Mouse (Mus musculus) adrenal gland, postnatal 4 days (tissue): ENCODE data around the gene Arhgap24. TPM values are rescaled to one million over a fixed set of nuclear protein-coding genes. Genes with fewer than 3 reads are reported as not detected.

ENCODE experiments used
- DNase-seq, 2 experiments: peaks; one replicate each; pipeline ENCODE4 v3.0.0; 2021 to 2022; ENCODE audit warnings: low spot score in 2 of 2, mixed read lengths in 2 of 2
- total RNA-seq, 2 experiments: library from RNA; stranded (reverse); gene quantifications; 2 replicates each; pipeline ENCODE4 v1.2.3; 2021

The Arhgap24 gene
- total RNA-seq, 2 experiments from 2014 or later, result 19.0 to 38.6 TPM

DNA sequence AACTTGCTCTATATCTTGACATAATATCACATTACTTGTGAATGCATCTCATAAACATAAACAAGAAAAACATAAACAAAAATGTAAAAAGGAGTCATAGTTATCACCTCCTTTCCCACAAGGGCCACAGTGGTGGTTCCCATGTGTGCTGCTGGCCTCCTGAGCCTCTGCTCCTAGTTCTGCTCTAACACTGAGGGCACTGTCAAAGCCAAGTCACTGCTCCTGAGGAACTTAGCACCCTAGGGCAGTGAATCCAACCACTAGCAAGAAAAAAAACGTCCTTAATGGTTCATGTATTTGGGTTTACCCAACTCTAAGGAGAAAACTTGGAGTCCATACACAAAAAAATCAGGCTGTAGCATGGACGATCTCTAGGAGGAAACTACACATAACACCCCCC is 304.9 kb downstream of the Arhgap24 start:
- no peak for DNase-seq

DNA sequence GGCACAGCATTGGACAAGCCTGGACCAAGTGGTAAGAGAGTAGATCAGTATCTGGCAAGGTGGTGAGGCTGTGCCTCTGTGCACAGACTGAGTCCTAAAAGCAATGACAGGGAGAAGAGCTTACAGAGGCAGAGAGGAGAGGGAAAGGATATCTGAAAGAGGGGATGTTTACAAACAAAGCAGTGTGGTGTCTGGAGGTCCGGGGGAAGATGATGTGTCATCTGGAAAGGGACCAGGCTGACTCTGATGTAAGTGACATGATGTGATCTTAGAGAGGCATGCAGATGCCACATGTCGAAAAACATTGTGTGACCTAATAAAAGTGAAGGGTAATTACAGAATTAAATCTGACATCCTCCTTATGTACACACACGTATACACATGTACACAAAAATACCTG is 307.2 kb downstream of the Arhgap24 start:
- DNase-seq, result no peak

DNA sequence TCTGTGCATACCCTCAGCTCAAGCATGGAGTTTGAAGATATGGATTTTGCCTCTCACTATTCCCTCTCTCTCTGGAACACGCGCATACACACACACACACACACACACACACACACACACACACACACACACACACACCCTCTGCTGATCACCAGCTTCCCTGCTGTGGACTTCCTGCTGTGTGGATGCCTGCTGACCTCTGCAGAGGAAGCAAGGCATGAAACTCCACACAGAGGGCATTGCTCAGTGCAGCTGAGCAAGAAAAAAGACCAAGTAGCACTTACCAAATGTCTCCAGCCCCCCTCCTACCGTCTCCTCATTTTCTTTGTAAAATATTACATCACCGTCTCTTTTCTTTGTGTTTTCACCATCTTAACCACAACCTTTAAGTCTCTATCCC is 310.1 kb downstream of the Arhgap24 start:
- DNase-seq, result no peak

DNA sequence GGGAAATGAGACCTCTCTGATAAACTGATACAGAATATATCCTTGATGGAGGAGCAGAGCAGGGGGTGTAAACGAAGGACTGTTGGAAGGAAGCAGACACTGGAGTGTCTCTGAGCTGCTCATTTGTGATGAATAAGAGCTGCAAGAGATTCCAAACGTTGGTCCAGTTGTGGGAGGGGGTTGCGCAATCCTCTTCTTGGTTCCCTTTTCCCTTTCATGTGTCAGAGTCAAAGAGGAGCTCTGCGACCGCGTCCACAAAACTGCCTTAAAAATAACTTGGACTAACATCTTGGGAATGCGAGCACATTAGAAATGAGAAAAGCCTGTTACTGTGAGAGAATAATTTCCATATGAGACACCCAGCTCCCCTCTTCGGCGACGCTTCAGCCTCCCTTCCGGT is 312.3 kb downstream of the Arhgap24 start:
- no peak for DNase-seq

DNA sequence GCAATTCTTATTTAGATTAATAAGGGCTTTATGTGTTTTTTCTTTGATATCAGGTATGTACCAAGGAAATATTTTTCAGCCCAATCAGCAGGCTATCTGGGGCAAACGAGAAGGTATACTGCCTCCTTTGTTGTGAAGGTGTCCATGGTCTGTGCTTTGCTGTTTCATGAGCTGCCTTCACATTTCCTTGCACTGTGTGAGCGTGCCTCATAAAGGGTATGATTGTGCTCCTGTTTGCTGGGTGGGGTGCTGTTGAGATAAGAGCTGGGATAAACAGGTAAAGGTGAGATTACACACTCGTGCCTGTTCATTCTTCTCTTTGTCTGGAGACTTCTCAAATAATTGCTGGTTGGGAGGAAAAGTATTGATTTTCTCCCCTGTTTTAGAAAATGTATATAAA is 320.3 kb downstream of the Arhgap24 start:
- DNase-seq, result no peak

DNA sequence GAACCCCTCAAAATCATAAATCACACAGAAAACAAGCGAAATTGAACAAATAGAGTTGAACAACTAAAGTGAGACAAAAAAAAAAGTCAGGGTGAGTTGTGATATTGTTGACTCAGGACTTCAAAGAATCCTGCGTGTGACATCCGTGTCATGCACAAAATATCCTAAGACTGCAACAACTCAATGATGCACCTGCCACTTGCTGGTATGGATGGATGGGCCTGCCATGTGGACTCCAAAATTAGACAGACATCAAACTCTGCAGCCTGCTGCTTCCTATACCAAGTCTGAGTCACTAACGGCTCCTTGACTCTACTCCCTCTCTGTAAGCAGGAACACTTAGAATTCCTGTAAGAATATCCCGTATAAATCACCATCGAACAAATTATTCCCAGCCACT is 321.6 kb downstream of the Arhgap24 start:
- DNase-seq, result no peak

DNA sequence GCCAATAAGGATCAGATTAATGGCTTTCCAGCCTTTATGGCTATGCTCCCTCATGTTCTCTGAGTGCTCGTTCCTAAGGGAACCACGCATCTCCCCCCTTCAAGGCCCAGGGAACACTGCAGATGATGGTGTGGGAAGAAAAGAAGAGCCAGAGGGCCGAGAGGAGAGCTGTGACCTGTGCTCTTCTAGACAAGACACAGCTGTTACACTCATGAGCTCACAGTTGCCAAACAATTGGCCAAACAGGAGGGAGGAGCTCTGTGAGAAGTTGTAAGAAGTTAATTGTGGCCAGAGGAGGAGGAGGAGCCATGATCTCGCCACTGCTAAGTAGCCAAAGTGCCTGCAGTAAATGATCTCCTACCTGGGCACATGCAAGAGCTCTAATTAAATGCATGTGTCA is 322.5 kb downstream of the Arhgap24 start:
- no peak for DNase-seq

DNA sequence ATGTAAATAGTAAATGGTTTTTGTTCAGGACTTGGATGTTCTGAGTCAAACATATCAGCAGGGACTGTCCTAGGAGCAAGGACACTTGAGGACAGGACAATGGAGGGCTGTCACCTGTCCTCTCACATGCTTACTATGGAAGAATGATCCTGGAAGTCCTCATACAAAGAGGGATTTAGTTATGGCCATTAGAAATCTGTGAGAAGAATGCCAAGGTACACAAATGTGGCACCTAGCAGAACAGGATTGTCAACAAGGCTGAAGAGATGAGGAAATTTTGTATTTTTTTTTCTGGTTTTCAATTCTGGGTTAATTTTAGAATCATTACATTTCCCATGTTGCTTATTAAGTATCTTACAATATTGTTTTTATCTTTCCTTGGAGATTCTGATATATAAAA is 326.3 kb downstream of the Arhgap24 start:
- DNase-seq, result no peak

DNA sequence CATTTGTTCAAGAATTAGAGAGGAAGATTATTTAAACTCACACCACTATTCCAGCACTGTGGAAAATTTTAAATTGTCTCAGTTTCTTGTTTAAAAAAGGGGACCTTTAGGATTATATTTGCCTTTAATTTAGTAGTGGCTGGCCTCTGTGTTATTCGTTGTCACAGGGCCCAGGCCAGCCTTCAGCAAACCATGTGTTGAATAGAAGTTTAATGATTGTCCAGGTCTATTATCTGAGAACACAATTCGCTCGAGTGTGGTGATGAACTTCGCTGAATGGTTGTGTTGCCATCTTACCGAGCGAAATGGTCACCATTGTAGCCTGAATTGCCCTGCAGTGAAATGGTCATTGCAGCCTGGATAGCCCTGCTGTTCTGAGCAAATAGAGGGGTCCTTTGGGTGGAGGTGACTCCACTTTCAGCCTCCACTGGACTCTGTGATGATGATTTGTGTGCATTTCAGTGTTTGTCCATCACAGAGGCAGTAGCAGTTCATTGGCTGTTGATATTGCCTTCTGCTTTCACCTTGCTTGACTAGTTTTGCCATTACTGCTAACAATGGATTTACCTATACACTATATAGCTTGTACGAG is 329.3 kb downstream of the Arhgap24 start:
- DNase-seq, result no peak

DNA sequence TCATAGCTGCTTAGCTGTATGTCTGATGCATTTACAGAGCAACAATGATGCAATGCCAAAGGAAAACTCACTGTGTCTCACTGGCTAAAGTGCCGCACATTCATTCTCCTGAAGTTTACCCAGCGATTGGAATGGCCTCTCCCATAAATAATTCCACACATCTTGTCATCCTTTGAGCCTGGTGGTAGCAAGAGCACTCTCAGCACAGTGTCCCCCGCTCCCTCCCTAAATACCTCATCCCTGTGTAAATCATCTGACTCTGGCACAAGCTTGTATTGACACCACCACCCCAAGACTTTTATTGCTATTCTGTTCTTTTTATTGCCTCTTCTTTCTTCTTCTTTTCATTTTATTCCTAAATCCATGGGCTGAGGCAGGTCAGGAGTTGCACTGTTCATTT is 332.1 kb downstream of the Arhgap24 start:
- DNase-seq, result no peak

DNA sequence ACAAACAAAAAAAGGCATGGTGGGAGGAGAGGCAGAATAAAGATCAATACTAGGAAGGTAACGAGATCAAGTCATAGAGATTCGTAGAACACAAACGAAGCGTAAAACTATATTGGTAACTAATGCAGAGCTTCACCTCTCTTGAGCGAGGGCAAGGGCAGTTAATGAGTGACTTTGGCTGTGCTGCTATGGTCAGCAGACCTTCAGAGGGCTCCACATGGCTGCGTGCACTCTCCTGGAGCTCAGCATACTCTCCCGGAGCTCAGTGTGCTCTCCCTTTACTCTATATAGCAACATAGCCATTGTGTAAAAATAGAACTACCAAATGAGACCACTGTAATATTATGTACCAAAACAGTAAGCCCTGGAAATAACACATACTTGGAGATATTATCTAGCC is 336.4 kb downstream of the Arhgap24 start:
- no peak for DNase-seq

DNA sequence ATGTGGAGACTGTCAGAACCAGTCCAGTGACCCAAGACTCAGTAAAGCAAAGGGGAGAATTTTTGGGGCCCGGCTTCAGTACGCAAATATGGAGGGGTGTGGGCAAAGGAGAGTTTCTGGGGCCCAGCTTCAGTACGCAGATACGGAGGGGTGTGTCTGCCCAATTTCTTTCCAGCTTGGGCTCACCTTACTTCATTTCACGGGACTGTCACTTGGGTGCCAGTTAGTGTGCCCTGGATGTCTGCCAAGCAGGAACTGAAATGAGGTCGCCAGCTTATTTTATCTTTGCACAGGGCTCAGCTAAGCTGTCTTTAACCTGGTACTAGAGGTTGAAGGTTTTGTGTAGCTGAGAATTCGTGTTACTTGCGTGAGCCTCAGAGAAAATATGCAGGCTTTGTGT is 344.3 kb downstream of the Arhgap24 start:
- no peak for DNase-seq

DNA sequence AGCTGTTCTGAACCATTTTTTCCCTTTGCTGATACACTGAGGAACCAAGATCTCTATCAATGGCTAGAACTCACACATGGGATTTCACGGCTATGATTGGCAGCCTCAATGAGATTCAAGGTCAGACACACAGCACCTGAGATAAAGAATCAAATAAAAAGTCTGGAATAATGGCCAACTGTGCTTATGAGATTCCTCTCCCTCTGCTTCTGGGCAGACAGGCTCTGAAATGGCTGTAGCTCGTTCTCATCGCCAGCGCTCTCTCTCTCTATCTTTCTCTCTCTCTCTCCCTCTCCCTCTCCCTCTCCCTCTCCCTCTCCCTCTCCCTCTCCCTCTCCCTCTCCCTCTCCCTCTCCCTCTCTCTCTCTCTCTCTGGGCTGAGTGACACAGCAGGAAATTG is 357.9 kb downstream of the Arhgap24 start:
- DNase-seq, result no peak

DNA sequence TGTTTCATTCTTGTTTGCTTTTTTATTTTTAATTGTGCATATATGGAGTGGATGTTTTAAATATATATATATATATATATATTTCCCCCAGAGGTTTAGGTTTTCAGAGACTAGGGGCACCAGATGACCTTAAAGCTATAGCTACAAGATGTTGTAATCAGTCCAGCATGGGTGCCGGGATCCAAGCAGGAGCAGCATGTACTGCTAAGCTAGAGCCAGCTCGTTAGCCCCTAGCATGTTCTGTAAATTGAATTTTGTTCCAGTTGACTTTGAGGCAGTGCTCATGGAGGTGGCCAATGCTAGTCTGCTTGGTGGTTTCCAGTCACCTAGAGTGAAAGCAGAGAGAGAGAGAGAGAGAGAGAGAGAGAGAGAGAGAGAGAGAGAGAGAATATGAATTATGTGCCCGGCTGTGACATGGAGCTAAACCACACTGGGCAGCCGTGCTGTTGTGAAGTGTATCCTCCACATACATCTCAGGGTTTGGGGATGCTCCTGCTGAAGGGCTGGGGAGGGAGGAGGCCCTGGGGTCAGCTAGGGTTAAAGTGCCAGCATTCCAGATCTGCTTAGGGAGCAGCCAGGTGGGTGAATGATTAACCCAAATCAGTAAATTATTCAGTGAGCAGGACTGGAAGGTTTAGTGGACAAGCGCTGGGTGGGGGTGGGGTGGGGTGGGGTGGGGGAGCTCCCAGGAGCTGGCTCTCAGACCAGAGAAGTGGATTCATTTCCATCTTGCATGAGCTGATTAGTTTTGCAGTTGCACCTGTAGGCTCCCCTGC is 362.9 kb downstream of the Arhgap24 start:
- DNase-seq, result no peak

DNA sequence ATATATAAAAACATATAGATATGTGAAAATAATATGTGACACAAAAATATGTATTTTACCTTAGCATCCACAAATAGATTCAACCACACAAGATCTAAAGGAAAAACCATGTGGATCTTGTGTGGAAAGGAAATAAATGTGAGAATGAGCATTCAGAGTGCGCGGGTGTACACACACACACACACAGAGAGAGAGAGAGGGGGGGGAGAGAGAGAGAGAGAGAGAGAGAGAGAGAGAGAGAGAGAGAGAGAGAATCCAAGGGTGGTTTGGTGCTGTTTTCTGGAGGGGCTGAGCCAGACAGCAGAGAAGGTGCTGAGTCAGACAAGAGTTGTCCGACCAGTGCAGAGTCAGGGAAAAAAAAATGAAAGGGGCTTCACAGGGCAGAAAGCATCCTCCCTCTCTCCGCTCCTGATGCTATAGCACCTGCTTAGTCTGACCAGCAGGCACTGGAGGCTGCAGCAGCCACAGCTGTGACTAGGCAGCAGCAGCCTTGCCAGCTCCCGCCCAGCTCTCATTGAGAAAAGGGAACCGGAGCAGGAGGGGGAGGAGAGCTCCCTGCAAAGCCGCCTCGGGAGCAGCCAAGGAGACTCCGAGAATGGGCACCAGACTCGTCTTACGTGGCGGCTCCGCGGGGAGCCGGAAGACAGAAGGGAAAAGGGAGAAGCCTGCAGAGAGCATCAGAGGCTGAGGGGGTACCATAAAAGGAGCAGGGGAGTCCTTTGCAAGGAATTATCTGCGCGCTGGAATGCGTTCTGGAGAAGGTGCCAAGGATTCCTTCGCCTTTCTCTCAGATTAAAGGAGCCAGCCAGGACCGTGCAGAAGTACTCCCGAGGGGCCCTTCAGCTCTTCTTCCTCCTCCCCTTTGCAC is 363.8 kb downstream of the Arhgap24 start:
- DNase-seq, result peak; percentile 15 to 55

DNA sequence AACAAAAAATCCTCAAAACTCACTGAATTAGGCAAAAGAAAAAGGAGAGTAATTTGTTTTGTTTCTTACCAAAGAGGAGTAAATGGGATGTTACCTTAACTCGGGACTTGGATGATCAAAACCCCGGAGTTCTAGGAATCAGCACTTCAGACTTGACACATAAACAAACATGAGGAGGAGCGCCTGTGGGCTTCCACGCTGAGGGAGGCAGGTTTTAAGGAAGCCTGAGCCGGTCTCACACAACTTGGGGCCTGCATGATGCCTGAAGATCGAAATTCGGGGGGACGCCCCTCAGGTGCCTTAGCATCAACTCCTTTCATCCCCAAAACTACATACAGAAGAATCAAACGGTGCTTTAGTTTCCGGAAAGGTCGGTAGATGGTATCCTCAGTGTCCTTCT is 364.6 kb downstream of the Arhgap24 start:
- no peak for DNase-seq

DNA sequence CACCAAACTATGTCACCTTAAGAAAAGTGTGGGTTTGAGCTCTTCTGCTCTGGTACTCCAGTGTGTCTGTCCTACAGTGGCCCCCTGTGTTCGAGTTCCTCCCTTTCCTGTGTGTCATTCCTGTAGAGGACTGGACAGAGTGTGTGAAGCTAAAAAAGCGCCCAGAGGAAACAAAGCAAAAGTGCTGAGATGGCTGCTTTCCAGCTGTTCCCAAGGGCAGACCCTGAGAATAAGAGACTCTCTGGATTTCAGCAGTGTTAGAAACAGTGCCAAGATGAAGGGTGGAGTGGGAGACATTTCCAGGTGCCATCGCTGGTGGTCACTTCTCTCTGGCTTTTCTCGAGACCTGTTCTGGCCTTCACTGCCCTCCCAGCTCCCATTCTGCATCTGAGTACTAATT is 366.7 kb downstream of the Arhgap24 start:
- no peak for DNase-seq

DNA sequence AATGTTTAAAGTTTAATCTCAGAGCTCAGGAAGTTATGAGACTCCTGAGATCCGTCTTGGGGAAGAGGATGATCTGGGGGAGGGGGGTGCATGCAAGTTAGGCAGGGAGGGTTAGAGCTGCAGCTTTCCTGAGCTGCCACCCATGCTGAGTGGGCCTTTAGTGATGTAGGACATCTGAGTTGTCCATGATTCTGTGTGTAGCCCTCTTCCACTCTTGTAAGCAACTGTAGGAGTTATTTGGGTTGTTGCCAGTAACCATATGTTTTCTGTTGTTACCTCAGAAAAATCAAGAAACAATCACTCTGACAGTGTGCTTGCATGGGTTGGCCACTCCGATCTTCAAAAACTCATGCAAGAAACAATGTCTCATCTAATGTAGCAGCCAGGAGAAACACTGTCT is 370.6 kb downstream of the Arhgap24 start:
- no peak for DNase-seq

DNA sequence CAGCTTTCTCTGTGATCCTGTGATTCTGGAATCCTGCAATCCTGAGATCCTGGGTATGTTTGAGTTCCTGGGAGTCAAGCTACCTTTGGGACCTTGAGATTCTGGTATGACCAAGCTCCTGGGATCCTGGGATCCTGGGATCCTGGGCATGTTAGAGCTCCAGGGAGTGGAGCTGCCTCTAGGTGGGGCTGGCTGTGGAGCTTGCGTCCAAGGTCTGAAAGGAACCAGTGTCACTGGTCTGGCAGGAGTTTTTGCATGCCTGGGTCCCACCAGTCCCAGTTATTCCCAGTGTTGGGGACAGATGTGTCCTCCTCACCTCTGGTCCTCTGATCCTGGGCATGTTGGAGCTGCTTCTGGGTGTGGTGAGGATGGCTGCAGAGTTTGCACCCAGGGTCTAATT is 372.6 kb downstream of the Arhgap24 start:
- no peak for DNase-seq

DNA sequence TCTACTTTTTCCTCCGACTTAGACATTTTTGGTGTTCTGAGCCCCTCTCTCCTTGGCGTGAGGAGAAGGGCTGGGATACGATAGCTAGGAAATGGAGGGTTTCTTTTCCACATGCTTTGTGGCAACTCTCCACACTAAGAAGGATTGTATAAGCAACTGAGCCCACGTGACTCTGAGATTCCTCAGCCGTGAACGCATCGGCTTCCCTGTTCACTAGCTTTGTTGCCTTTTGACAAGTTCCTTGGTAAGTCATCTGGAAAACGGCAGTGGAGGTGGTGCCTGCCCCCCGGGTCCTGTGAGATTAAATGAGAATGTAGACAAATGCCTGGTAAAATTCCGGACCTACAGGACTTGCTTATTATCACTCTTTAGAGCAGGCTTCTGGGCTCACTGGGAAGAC is 374.6 kb downstream of the Arhgap24 start:
- no peak for DNase-seq

DNA sequence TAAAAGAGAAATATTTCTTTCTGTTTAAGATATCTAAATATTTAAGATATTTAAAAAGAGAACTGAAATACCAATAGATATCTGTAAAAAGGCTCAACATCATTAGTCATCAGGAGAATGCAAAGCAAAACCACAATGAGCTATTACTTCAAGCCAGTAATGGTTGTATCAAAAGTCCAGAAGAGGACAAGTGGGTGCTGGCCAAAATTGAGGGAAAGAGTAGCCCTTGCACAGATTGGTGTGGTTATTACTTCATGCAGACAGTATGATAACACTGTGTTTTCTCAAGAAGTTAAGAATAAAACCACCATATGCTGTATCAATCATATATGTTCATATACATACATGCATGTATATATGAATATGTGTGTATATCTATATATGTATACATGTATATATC is 376.9 kb downstream of the Arhgap24 start:
- DNase-seq, result no peak

DNA sequence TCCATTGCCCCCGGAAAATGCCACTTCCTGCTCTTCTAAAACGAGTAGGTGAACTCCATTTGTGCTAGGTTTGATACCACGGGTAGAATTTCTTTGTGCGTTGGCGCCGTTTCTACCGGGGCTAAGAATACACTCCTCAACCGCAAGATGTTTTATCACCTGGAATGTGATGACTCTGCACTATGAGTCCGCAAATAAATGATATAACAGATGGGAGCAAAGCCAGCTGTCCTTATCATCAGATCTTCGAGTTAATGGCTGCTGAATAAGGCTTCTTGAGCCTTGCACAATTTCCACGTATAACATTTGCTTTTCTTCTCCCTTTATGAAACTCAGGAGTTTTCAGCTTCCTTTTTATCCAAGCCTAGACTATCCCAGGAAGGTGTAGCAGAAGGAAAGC is 378.6 kb downstream of the Arhgap24 start:
- DNase-seq, result no peak
